Comparison of ENCODE assay signal across 9 mouse cellular contexts in genomic region chr12:9581011-9581410, GRCm38 (mm10). TPM values are rescaled to one million over a fixed set of nuclear protein-coding genes. Genes with fewer than 3 reads are reported as not detected.
DNase-seq lines count a peak whose midpoint lies in the region; ATAC-seq and TF ChIP-seq lines count a peak whose summit lies in the region.
"Had no signal": no experiment of that assay in that cellular context is flagged by ENCODE, and none has a peak within 500 bp of the region (broad histone marks: within the 10 kb centered on the region; RNA-seq: fewer than 3 reads in every experiment).

No protein-coding gene starts in this region.

- H3K27me3 ChIP-seq in E14TG2a.4 (ENCODE audit: insufficient read depth, low read length) = peaks cover 96% of the 10 kb centered on the region
- peaks cover 77% of the 10 kb centered on the region for H3K27me3 ChIP-seq in heart, embryonic 14.5 days (ENCODE audit: control insufficient read depth, insufficient read depth, low read length)
- peaks cover 92% of the 10 kb centered on the region for H3K27me3 ChIP-seq in midbrain, embryonic 10.5 days (ENCODE audit: low read depth, poor library complexity, severe bottlenecking)

- 2% methylated on average over 30 of the region's 30 CpGs for WGBS in heart, embryonic 14.5 days
- WGBS in midbrain, embryonic 10.5 days = under 1% methylated on average over 30 of the region's 30 CpGs

- H3K4me3 ChIP-seq in gastrocnemius, adult 2 months = peak overlapping the region; percentile 62
- H3K4me3 ChIP-seq in E14TG2a.4 (replicated peaks; ENCODE audit: low read length) = peak overlapping the region; percentile 41; the same call in 1 of the 2 replicates
- H3K4me3 ChIP-seq in heart, embryonic 14.5 days (ENCODE audit: control insufficient read depth in 1 of 2, insufficient read depth in 1 of 2, low read depth in 1 of 2, low read length in 2 of 2) = peak overlapping the region; percentile 23 to 36
- peak overlapping the region; percentile 32 for H3K4me3 ChIP-seq in midbrain, embryonic 10.5 days

- DNase-seq in gastrocnemius, adult 2 months = no peak
- DNase-seq in gastrocnemius, postnatal 10 days = no peak
- peak; percentile 49 for DNase-seq in midbrain, embryonic 10.5 days (ENCODE audit: low spot score)
- DNase-seq in left cerebral cortex, postnatal 10 days (ENCODE audit: extremely low spot score in 1 of 2, low spot score in 2 of 2) = no peak
- DNase-seq in frontal cortex, postnatal 25 days (ENCODE audit: low spot score in 2 of 2) = no peak
- DNase-seq: layer of hippocampus, postnatal 36 days had no signal

- H3K9me3 ChIP-seq in E14TG2a.4 (ENCODE audit: low read length) = no peaks in the 10 kb centered on the region
- H3K9me3 ChIP-seq in heart, embryonic 14.5 days (ENCODE audit: control insufficient read depth, low read length) = no peaks in the 10 kb centered on the region
- H3K9me3 ChIP-seq in midbrain, embryonic 10.5 days (replicated peaks) = no peaks in the 10 kb centered on the region

- peak overlapping the region; percentile 65 for H3K4me2 ChIP-seq in heart, embryonic 14.5 days (ENCODE audit: low read length)

- intact Hi-C loops in gastrocnemius, adult 2 months (cut with DNase I) = loop anchor here (10.0 kb wide), 1 partner anchor 254 kb away; no protein-coding TSS in a partner anchor
- intact Hi-C loops in left cerebral cortex, postnatal 10 days (cut with DNase I) = no loop called here

- H3K27ac ChIP-seq in gastrocnemius, adult 2 months = peak overlapping the region; percentile 41
- no peak overlapping the region for H3K27ac ChIP-seq in heart, embryonic 14.5 days (replicated peaks in 1 of 2; ENCODE audit: control insufficient read depth in 1 of 2, insufficient read depth in 1 of 2, low read depth in 2 of 2, low read length in 2 of 2)
- H3K27ac ChIP-seq in midbrain, embryonic 10.5 days (replicated peaks) = no peak overlapping the region

- H3K36me3 ChIP-seq in E14TG2a.4 (ENCODE audit: insufficient read depth, low read length) = no peaks in the 10 kb centered on the region
- no peaks in the 10 kb centered on the region for H3K36me3 ChIP-seq in heart, embryonic 14.5 days (ENCODE audit: control insufficient read depth, insufficient read depth, low read length)
- no peaks in the 10 kb centered on the region for H3K36me3 ChIP-seq in midbrain, embryonic 10.5 days

- H3K9ac ChIP-seq in heart, embryonic 14.5 days (ENCODE audit: low read length) = peak overlapping the region; percentile 38; the same call in 1 of the 2 replicates

- peaks cover 47% of the 10 kb centered on the region for H3K4me1 ChIP-seq in E14TG2a.4 (replicated peaks; ENCODE audit: low read depth, low read length)
- peaks cover 11 to 14% of the 10 kb centered on the region in 2 experiments for H3K4me1 ChIP-seq in heart, embryonic 14.5 days (ENCODE audit: control insufficient read depth in 2 of 2, insufficient read depth in 2 of 2, low read length in 2 of 2)
- H3K4me1 ChIP-seq in midbrain, embryonic 10.5 days = peaks cover 34% of the 10 kb centered on the region

- no peak for TF ChIP-seq CTCF in gastrocnemius, adult 2 months (IDR thresholded peaks at IDR 0.05)
- no peak for TF ChIP-seq CTCF in E14TG2a.4 (conservative IDR thresholded peaks at IDR 0.05; ENCODE audit: low read length)

- no peak for ATAC-seq in heart, embryonic 14.5 days (ENCODE audit: insufficient number of reproducible peaks, insufficient read depth, low FRiP score, low read depth)
- ATAC-seq in megakaryocyte-erythroid progenitor cell, adult 5-6 weeks (replicated peaks; ENCODE audit: low FRiP score, low TSS enrichment, poor library complexity, severe bottlenecking) = no peak

RNA-seq across cellular contexts. Expression of gene Osr1, which starts 11.1 kb away (rescaled TPM):
- total RNA-seq in gastrocnemius, adult 2 months (2021) = 1 to 10 TPM; 2.7 to 4.2 TPM
- total RNA-seq in gastrocnemius, postnatal 10 days (2021) = 1 to 10 TPM; 5.5 to 6.4 TPM
- 6.8 and 16.8 TPM in 2 replicates for polyA plus RNA-seq in heart, embryonic 14.5 days (2014; fragmentation: Nextera tagmentation; extraction: Ambion mirVana)
- polyA plus RNA-seq in midbrain, embryonic 10.5 days (2016; fragmentation: Nextera tagmentation; extraction: Ambion mirVana) = 5.4 and 13.1 TPM in 2 replicates
- 1 to 10 TPM; 4.1 to 4.6 TPM for total RNA-seq in left cerebral cortex, postnatal 10 days (2021)
- total RNA-seq in megakaryocyte-erythroid progenitor cell, adult 5-6 weeks (2014; fragmentation: Nextera tagmentation) = not detected in 2 replicates
- not detected in 2 replicates for total RNA-seq in megakaryocyte-erythroid progenitor cell, adult 5-6 weeks (2017)
